Mouse (Mus musculus) hindbrain, embryonic 11.5 days (tissue): Measurements from ENCODE around the gene Lhx3. TPM values are rescaled to one million over a fixed set of nuclear protein-coding genes. Genes with fewer than 3 reads are reported as not detected.
A peak's percentile ranks its signal among the peaks of the same experiment; 100 is the strongest.

Experiments used
- ATAC-seq: fragments of 200-750 bp; cut with Nextera tagmentation; 2 replicates; pipeline ENCODE4 v1.8.0; 2017; ENCODE audit warnings: mild to moderate bottlenecking, moderate TSS enrichment, moderate library complexity; ENCODE audit not compliant: low FRiP score
- DNase-seq: peaks from one replicate; pipeline ENCODE4 v3.0.0-alpha.2; 2015; ENCODE audit warnings: low spot score
- H3K27ac ChIP-seq: fragments of 300-500 bp; sonication (generic); 2 replicates; pipeline ENCODE4 v1.5.1; 2014; ENCODE audit warnings: mild to moderate bottlenecking, low read depth, low read length
- H3K27me3 ChIP-seq: fragments of 300-500 bp; sonication (generic); 2 replicates; pipeline ENCODE4 v1.6.1; 2014; ENCODE audit warnings: mild to moderate bottlenecking, low read length, moderate library complexity, mixed read lengths; ENCODE audit not compliant: control insufficient read depth, insufficient read depth
- H3K36me3 ChIP-seq: fragments of 300-500 bp; sonication (generic); 2 replicates; pipeline ENCODE4 v1.6.1; 2014; ENCODE audit warnings: mild to moderate bottlenecking, low read length, moderate library complexity, mixed read lengths; ENCODE audit not compliant: control insufficient read depth, insufficient read depth
- H3K4me1 ChIP-seq: fragments of 300-500 bp; sonication (generic); replicated peaks from 2 replicates; pipeline ENCODE4 v1.6.1; 2014; ENCODE audit warnings: low read length, mixed read lengths; ENCODE audit not compliant: control insufficient read depth, insufficient read depth
- H3K4me2 ChIP-seq: fragments of 300-500 bp; sonication (generic); replicated peaks from 2 replicates; pipeline ENCODE4 v1.6.1; 2014; ENCODE audit warnings: mild to moderate bottlenecking, low read depth, low read length
- H3K4me3 ChIP-seq: fragments of 300-500 bp; sonication (generic); 2 replicates; pipeline ENCODE4 v1.5.1; 2014; ENCODE audit warnings: low read depth, low read length
- H3K9ac ChIP-seq: fragments of 300-500 bp; sonication (generic); 2 replicates; pipeline ENCODE4 v1.6.1; 2014; ENCODE audit warnings: low read depth, low read length
- H3K9me3 ChIP-seq: fragments of 300-500 bp; sonication (generic); 2 replicates; pipeline ENCODE4 v1.6.1; 2016; ENCODE audit warnings: low read length; ENCODE audit not compliant: control insufficient read depth
- whole genome bisulfite sequencing: fragments of 180-500 bp; shearing (Covaris S2); extraction: QIAGEN DNeasy Blood & Tissue Kit; methylation state at CpG from one replicate; pipeline ENCODE4 v1.1.7; 2014; 5-methylcytosine and 5-hydroxymethylcytosine counted together
- polyA plus RNA-seq: library from polyadenylated mRNA; unstranded; fragments of >200 nt; fragmentation: Nextera tagmentation; extraction: Ambion mirVana; gene quantifications from 2 replicates; pipeline ENCODE4 v1.2.1, GENCODE M21; 2014

Lhx3 gene
- polyA plus RNA-seq, 1 experiment from 2014 or later, result 7.4 TPM

DNA sequence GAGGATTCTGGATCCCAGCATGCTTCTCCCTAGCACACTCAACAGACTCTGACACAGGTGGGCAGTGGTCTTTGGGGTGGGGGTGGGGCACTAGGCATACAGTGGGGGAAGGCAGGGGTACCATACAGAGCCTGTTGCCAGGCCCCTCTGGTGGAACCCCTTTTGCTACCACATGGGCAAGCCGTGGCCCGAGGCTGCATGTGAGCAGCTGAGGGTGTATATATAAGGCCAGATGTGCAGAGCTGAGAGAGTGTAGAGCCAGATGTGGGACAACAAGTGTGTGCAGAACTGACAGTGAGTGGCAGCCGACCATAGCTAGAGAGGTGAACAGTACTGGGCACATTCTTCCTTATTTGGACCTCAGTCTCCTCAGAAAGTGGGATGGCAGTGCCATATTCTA is 41.2 kb downstream of the Lhx3 start:
- Histone ChIP-seq H3K36me3 (no peaks in the 10 kb centered on the region), H3K9ac (no peak overlapping the region), H3K4me3 (no peak overlapping the region), H3K4me1 (no peaks in the 10 kb centered on the region; the same call in 1 of the 2 replicates), H3K9me3 (no peaks in the 10 kb centered on the region), H3K27ac (no peak overlapping the region), H3K27me3 (no peaks in the 10 kb centered on the region; the same call in 1 of the 2 replicates), H3K4me2 (no peak overlapping the region)
- ATAC-seq, result no peak
- WGBS, result 88% methylated on average over 3 of the region's 3 CpGs
- DNase-seq, result no peak

DNA sequence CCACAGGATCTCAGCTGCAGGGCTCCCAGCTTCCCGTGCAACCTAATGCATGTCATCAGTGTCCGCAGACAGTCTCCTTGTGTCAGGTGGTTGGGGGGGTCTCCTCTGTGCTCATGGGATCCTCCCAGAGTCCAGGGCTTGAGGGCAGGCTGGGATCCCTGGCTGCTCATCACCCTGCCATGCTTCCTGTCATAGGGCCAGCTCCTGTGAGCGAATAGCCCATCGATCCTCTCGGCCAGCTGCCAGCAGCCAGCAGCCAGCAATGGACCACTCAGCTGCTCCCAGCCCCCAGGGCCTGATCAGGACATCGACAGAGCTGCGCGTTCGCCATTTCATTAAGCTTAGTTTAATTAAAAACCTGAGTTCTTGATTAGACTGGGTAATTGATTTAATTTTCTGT is 50.0 kb downstream of the Lhx3 start:
- H3K9me3 ChIP-seq, result no peaks in the 10 kb centered on the region
- no peak overlapping the region for H3K27ac ChIP-seq
- H3K27me3 ChIP-seq, result 0 out of 2 replicates have a peak, but pooled peaks cover 3% of the 10 kb centered on the region
- 81% methylated on average over 9 of the region's 9 CpGs for WGBS
- no peak overlapping the region for H3K4me2 ChIP-seq
- no peaks in the 10 kb centered on the region for H3K36me3 ChIP-seq
- H3K9ac ChIP-seq, result no peak overlapping the region
- ATAC-seq (peak; percentile 55; the same call in 1 of the 2 replicates), DNase-seq (no peak)
- peaks cover 3% of the 10 kb centered on the region; the same call in 1 of the 2 replicates for H3K4me1 ChIP-seq
- H3K4me3 ChIP-seq, result no peak overlapping the region

DNA sequence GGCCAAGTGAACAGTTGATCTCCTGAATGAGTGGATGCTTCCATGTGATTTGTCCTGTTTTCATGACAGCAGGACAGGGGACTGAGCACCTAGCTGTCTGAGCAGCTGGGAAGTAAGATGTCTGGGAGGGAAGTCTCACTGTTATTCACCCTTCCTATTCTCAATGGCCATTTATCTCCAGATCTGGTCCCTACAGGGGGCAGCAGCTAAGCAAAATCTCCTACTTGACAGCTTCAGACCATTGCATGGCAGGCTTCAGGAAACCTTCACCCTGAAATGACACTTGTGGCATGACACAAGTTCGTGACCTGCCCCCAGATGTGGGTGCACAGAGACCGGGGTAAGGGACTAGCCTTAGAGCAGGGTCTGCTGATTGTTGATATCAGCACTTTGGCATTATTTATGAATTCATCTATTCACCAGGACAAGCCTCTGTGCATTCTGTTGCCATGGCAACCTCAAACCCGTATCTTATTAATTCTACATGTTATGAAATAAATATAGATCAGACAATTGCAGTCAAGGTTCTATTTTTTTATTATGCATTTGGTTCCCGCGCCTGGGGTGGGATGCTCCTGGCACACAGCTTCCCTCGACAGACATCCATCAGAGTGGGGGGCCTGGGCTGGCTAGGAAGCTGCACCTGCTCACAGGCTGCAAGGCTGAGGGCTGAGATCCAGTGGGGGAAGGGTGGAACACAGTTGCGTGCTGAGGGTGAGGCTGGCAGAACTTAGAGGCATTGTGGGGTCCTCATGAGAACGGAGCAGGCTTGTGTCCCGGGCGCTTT is 51.7 kb downstream of the Lhx3 start:
- 0 out of 2 replicates have a peak, but pooled peaks cover 3% of the 10 kb centered on the region for H3K27me3 ChIP-seq
- peak; percentile 65 for ATAC-seq
- H3K4me3 ChIP-seq, result no peak overlapping the region
- no peak overlapping the region for H3K27ac ChIP-seq
- no peak overlapping the region for H3K4me2 ChIP-seq
- H3K9me3 ChIP-seq, result no peaks in the 10 kb centered on the region
- no peak for DNase-seq
- no peak overlapping the region for H3K9ac ChIP-seq
- no peaks in the 10 kb centered on the region for H3K36me3 ChIP-seq
- 65% methylated on average over 10 of the region's 10 CpGs for WGBS
- peaks cover 3% of the 10 kb centered on the region; the same call in 1 of the 2 replicates for H3K4me1 ChIP-seq

DNA sequence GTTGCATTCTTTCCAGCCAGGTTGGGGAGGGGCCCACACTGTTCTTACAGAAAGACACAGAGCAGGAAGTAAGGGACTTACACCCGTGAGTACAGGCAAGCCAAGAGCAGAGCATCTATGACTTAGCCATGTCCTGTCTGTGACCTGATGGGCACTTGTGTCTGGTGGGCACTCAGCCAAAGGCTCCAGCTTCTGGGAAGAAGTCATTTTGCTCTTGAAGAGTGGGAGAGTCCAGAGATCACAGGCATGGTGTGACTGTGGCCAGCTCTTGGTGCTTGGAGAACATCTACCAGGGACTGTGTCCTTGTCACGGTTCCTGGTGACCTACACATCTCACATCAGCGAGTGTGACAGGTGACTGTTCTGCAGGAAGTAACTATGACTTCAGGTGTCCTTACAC is 52.4 kb downstream of the Lhx3 start:
- Histone ChIP-seq H3K9me3 (no peaks in the 10 kb centered on the region), H3K9ac (no peak overlapping the region), H3K4me2 (no peak overlapping the region), H3K36me3 (no peaks in the 10 kb centered on the region), H3K27ac (no peak overlapping the region), H3K4me3 (no peak overlapping the region), H3K27me3 (0 out of 2 replicates have a peak, but pooled peaks cover 3% of the 10 kb centered on the region), H3K4me1 (peaks cover 3% of the 10 kb centered on the region; the same call in 1 of the 2 replicates)
- no peak for ATAC-seq
- no peak for DNase-seq
- WGBS, result 79% methylated on average over 3 of the region's 3 CpGs

DNA sequence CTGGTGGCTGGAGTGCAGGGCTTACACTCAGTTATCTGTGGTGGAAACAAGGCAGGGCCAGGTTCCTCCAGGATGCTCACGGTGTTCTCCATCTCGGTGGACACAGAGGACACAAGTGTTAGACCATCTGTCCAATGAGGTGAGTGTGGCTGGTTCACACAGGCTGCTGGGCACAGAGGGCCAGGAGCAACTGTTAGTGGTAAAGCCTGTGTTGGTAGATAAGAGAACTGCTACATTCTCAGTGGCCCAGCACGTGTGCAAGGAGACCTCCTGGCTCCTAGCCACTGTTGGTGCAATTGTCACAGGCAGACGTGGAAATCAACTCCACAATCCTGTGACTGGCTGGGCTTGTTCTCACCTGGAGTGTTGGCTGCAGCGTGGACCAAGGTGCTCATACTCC is 53.5 kb downstream of the Lhx3 start:
- WGBS, result 76% methylated on average over 5 of the region's 5 CpGs
- DNase-seq (no peak), ATAC-seq (no peak)
- Histone ChIP-seq H3K27me3 (0 out of 2 replicates have a peak, but pooled peaks cover 3% of the 10 kb centered on the region), H3K9ac (no peak overlapping the region), H3K4me3 (no peak overlapping the region), H3K4me1 (peaks cover 3% of the 10 kb centered on the region; the same call in 1 of the 2 replicates), H3K9me3 (no peaks in the 10 kb centered on the region), H3K36me3 (no peaks in the 10 kb centered on the region), H3K4me2 (no peak overlapping the region), H3K27ac (no peak overlapping the region)

DNA sequence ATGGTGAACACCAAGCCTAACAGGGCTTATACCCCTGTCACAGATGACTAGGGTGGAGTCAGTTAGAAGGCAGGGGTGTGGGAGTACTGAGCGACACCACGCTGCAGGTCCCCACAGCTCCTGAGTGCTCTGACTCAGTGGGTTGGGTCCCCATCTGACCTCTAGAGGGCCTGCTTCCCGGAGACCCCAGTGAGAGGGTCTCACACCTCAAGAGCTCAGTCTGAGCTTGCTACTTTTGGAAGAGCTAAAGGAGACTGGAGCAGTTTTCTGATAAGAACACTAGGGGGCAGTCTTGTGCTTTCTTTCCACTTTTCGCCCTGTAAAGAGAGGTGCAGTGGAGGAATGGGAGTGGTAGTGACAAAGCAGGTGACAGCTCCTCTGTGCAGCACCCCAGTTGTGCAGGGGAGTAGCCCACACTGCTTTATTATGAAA is 54.2 kb downstream of the Lhx3 start:
- H3K36me3 ChIP-seq, result no peaks in the 10 kb centered on the region
- no peak overlapping the region for H3K4me2 ChIP-seq
- 10% methylated on average over 4 of the region's 4 CpGs for WGBS
- no peak overlapping the region for H3K27ac ChIP-seq
- peak; percentile 76 for DNase-seq
- no peak overlapping the region for H3K4me3 ChIP-seq
- no peak overlapping the region for H3K9ac ChIP-seq
- H3K9me3 ChIP-seq, result no peaks in the 10 kb centered on the region
- peak; percentile 66 for ATAC-seq
- 0 out of 2 replicates have a peak, but pooled peaks cover 3% of the 10 kb centered on the region for H3K27me3 ChIP-seq
- H3K4me1 ChIP-seq, result peaks cover 3% of the 10 kb centered on the region; the same call in 1 of the 2 replicates

DNA sequence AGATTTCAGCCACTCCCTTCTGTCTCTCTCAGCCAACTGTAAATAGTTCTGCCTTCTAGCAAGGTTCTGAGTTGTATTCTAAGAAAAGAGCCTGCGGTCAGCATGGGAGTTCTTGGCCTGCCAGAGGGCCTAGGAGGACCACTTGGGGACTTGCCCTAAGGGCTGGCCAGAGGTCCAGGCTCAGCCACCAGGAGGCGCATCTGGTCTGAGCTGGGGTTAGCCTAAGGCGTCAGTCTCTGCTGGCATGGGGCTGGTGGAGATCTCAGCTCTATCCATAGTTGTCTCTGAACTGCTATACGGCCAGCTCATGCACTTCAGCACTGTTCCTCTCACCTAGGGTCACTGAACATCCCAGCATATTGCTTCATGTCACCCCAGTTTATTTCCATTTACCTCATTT is 54.8 kb downstream of the Lhx3 start:
- Histone ChIP-seq H3K27me3 (no peaks in the 10 kb centered on the region), H3K4me1 (peaks cover 3% of the 10 kb centered on the region; the same call in 1 of the 2 replicates), H3K4me3 (no peak overlapping the region), H3K9ac (no peak overlapping the region), H3K4me2 (no peak overlapping the region), H3K9me3 (no peaks in the 10 kb centered on the region), H3K27ac (no peak overlapping the region), H3K36me3 (no peaks in the 10 kb centered on the region)
- DNase-seq, result peak; percentile 63
- WGBS, result 32% methylated on average over 4 of the region's 4 CpGs
- no peak for ATAC-seq
